Mouse (Mus musculus): ENCODE data around the gene Tldc1. TPM values are rescaled to one million over a fixed set of nuclear protein-coding genes. Genes with fewer than 3 reads are reported as not detected.

Gene Tldc1
- polyA plus RNA-seq, 1 experiment from 2014 or later = 6.8 TPM

- ATAC-seq (ENCODE audit: low FRiP score) (no peak), DNase-seq (ENCODE audit: low spot score, missing footprints) (no peak)
- Histone ChIP-seq H3K4me1 (ENCODE audit: control insufficient read depth, insufficient read depth, low read length) (peaks cover 12% of the 10 kb centered on the region), H3K4me2 (no peak overlapping the region), H3K9ac (ENCODE audit: low read length) (no peak overlapping the region), H3K9me3 (ENCODE audit: control insufficient read depth, low read length) (no peaks in the 10 kb centered on the region), H3K27ac (ENCODE audit: low read depth, low read length) (no peak overlapping the region; the same call in 1 of the 2 replicates), H3K36me3 (ENCODE audit: control insufficient read depth, insufficient read depth, low read length) (no peaks in the 10 kb centered on the region), H3K4me3 (ENCODE audit: low read depth, low read length) (no peak overlapping the region), H3K27me3 (ENCODE audit: control insufficient read depth, insufficient read depth, low read length) (no peaks in the 10 kb centered on the region)
- WGBS = 86% methylated on average over 14 of the region's 14 CpGs
Measured at GRCm38 (mm10) chr8:119806422-119807263, 28.4 kb upstream of the Tldc1 start.

GRCm38 (mm10) chr8:119805275-119805674, 27.1 kb upstream of the Tldc1 start:
- H3K27me3 ChIP-seq (ENCODE audit: control insufficient read depth, insufficient read depth, low read length) = no peaks in the 10 kb centered on the region
- ATAC-seq (ENCODE audit: low FRiP score) = no peak
- H3K4me3 ChIP-seq (ENCODE audit: low read depth, low read length) = no peak overlapping the region
- no peaks in the 10 kb centered on the region for H3K36me3 ChIP-seq (ENCODE audit: control insufficient read depth, insufficient read depth, low read length)
- H3K4me1 ChIP-seq (ENCODE audit: control insufficient read depth, insufficient read depth, low read length) = peaks cover 16% of the 10 kb centered on the region
- 83% methylated on average over 8 of the region's 8 CpGs for WGBS
- DNase-seq (ENCODE audit: low spot score, missing footprints) = no peak
- no peak overlapping the region for H3K9ac ChIP-seq (ENCODE audit: low read length)
- no peak overlapping the region for H3K4me2 ChIP-seq
- H3K9me3 ChIP-seq (ENCODE audit: control insufficient read depth, low read length) = no peaks in the 10 kb centered on the region
- H3K27ac ChIP-seq (ENCODE audit: low read depth, low read length) = no peak overlapping the region

GRCm38 (mm10) chr8:119802592-119802991, 24.4 kb upstream of the Tldc1 start:
- ATAC-seq (ENCODE audit: low FRiP score) (no peak), DNase-seq (ENCODE audit: low spot score, missing footprints) (peak; percentile 85)
- H3K9me3 ChIP-seq (ENCODE audit: control insufficient read depth, low read length) = no peaks in the 10 kb centered on the region
- no peak overlapping the region for H3K9ac ChIP-seq (ENCODE audit: low read length)
- no peak overlapping the region for H3K4me2 ChIP-seq
- H3K36me3 ChIP-seq (ENCODE audit: control insufficient read depth, insufficient read depth, low read length) = no peaks in the 10 kb centered on the region
- no peaks in the 10 kb centered on the region for H3K27me3 ChIP-seq (ENCODE audit: control insufficient read depth, insufficient read depth, low read length)
- H3K27ac ChIP-seq (ENCODE audit: low read depth, low read length) = no peak overlapping the region
- no peak overlapping the region for H3K4me3 ChIP-seq (ENCODE audit: low read depth, low read length)
- 87% methylated on average over 1 of the region's 1 CpGs for WGBS
- peaks cover 23% of the 10 kb centered on the region for H3K4me1 ChIP-seq (ENCODE audit: control insufficient read depth, insufficient read depth, low read length)

- DNase-seq (ENCODE audit: low spot score, missing footprints) (peak; percentile 88), ATAC-seq (ENCODE audit: low FRiP score) (peak; percentile 34; the same call in 1 of the 2 replicates)
- no peak overlapping the region for H3K4me2 ChIP-seq
- no peaks in the 10 kb centered on the region for H3K36me3 ChIP-seq (ENCODE audit: control insufficient read depth, insufficient read depth, low read length)
- H3K27ac ChIP-seq (ENCODE audit: low read depth, low read length) = no peak overlapping the region; the same call in 1 of the 2 replicates
- no peak overlapping the region for H3K9ac ChIP-seq (ENCODE audit: low read length)
- H3K27me3 ChIP-seq (ENCODE audit: control insufficient read depth, insufficient read depth, low read length) = no peaks in the 10 kb centered on the region
- no peaks in the 10 kb centered on the region for H3K9me3 ChIP-seq (ENCODE audit: control insufficient read depth, low read length)
- 2% methylated on average over 3 of the region's 4 CpGs for WGBS
- no peak overlapping the region for H3K4me3 ChIP-seq (ENCODE audit: low read depth, low read length)
- H3K4me1 ChIP-seq (ENCODE audit: control insufficient read depth, insufficient read depth, low read length) = peaks cover 23% of the 10 kb centered on the region
Measured at GRCm38 (mm10) chr8:119801168-119801567, 23.0 kb upstream of the Tldc1 start.

- H3K27ac ChIP-seq (ENCODE audit: low read depth, low read length) = no peak overlapping the region
- H3K9ac ChIP-seq (ENCODE audit: low read length) = no peak overlapping the region
- H3K36me3 ChIP-seq (ENCODE audit: control insufficient read depth, insufficient read depth, low read length) = no peaks in the 10 kb centered on the region
- WGBS = 51% methylated on average over 2 of the region's 2 CpGs
- DNase-seq (ENCODE audit: low spot score, missing footprints) (no peak), ATAC-seq (ENCODE audit: low FRiP score) (peak; percentile 23; the same call in 1 of the 2 replicates)
- no peak overlapping the region for H3K4me3 ChIP-seq (ENCODE audit: low read depth, low read length)
- H3K27me3 ChIP-seq (ENCODE audit: control insufficient read depth, insufficient read depth, low read length) = no peaks in the 10 kb centered on the region
- no peak overlapping the region for H3K4me2 ChIP-seq
- H3K4me1 ChIP-seq (ENCODE audit: control insufficient read depth, insufficient read depth, low read length) = peaks cover 23% of the 10 kb centered on the region
- H3K9me3 ChIP-seq (ENCODE audit: control insufficient read depth, low read length) = no peaks in the 10 kb centered on the region
Measured at GRCm38 (mm10) chr8:119798965-119799264, 20.7 kb upstream of the Tldc1 start.

GRCm38 (mm10) chr8:119798170-119798964, 20.2 kb upstream of the Tldc1 start:
- ATAC-seq (ENCODE audit: low FRiP score) (peak; percentile 66), DNase-seq (ENCODE audit: low spot score, missing footprints) (peak; percentile 96)
- no peaks in the 10 kb centered on the region for H3K27me3 ChIP-seq (ENCODE audit: control insufficient read depth, insufficient read depth, low read length)
- H3K9me3 ChIP-seq (ENCODE audit: control insufficient read depth, low read length) = no peaks in the 10 kb centered on the region
- 10% methylated on average over 15 of the region's 15 CpGs for WGBS
- peak overlapping the region; percentile 48 for H3K27ac ChIP-seq (ENCODE audit: low read depth, low read length)
- H3K4me2 ChIP-seq = peak overlapping the region; percentile 16; the same call in 1 of the 2 replicates
- peaks cover 23% of the 10 kb centered on the region for H3K4me1 ChIP-seq (ENCODE audit: control insufficient read depth, insufficient read depth, low read length)
- no peaks in the 10 kb centered on the region for H3K36me3 ChIP-seq (ENCODE audit: control insufficient read depth, insufficient read depth, low read length)
- H3K4me3 ChIP-seq (ENCODE audit: low read depth, low read length) = no peak overlapping the region
- H3K9ac ChIP-seq (ENCODE audit: low read length) = no peak overlapping the region

GRCm38 (mm10) chr8:119795651-119796050, 17.4 kb upstream of the Tldc1 start:
- H3K9ac ChIP-seq (ENCODE audit: low read length) = no peak overlapping the region
- H3K4me3 ChIP-seq (ENCODE audit: low read depth, low read length) = no peak overlapping the region
- H3K4me1 ChIP-seq (ENCODE audit: control insufficient read depth, insufficient read depth, low read length) = peaks cover 33% of the 10 kb centered on the region
- H3K36me3 ChIP-seq (ENCODE audit: control insufficient read depth, insufficient read depth, low read length) = no peaks in the 10 kb centered on the region
- H3K27ac ChIP-seq (ENCODE audit: low read depth, low read length) = no peak overlapping the region
- H3K4me2 ChIP-seq = no peak overlapping the region
- no peak for ATAC-seq (ENCODE audit: low FRiP score)
- no peak for DNase-seq (ENCODE audit: low spot score, missing footprints)
- H3K9me3 ChIP-seq (ENCODE audit: control insufficient read depth, low read length) = no peaks in the 10 kb centered on the region
- WGBS = 84% methylated on average over 3 of the region's 3 CpGs
- no peaks in the 10 kb centered on the region for H3K27me3 ChIP-seq (ENCODE audit: control insufficient read depth, insufficient read depth, low read length)

- no peak overlapping the region for H3K4me3 ChIP-seq (ENCODE audit: low read depth, low read length)
- H3K4me1 ChIP-seq (ENCODE audit: control insufficient read depth, insufficient read depth, low read length) = peaks cover 32% of the 10 kb centered on the region
- H3K36me3 ChIP-seq (ENCODE audit: control insufficient read depth, insufficient read depth, low read length) = no peaks in the 10 kb centered on the region
- H3K27me3 ChIP-seq (ENCODE audit: control insufficient read depth, insufficient read depth, low read length) = no peaks in the 10 kb centered on the region
- no peak overlapping the region for H3K9ac ChIP-seq (ENCODE audit: low read length)
- no peak overlapping the region for H3K27ac ChIP-seq (ENCODE audit: low read depth, low read length)
- no peak overlapping the region for H3K4me2 ChIP-seq
- ATAC-seq (ENCODE audit: low FRiP score) (no peak), DNase-seq (ENCODE audit: low spot score, missing footprints) (no peak)
- H3K9me3 ChIP-seq (ENCODE audit: control insufficient read depth, low read length) = no peaks in the 10 kb centered on the region
- 53% methylated on average over 7 of the region's 7 CpGs for WGBS
Measured at GRCm38 (mm10) chr8:119794689-119795088, 16.5 kb upstream of the Tldc1 start.
